Mouse (Mus musculus) liver, adult 2 months (tissue): ENCODE results near the gene Pxk.

Experiments used
- CTCF ChIP-seq: fragments of 200-500 bp; IDR thresholded peaks from 2 replicates; pipeline ENCODE4 v1.5.1; 2011; ENCODE audit warnings: low read depth, low read length, control low read depth
- POLR2A ChIP-seq: fragments of 200-500 bp; IDR thresholded peaks from 2 replicates; pipeline ENCODE4 v1.6.1; 2011; ENCODE audit warnings: low read length, control low read depth; ENCODE audit not compliant: insufficient read depth; ENCODE audit errors: extremely low read depth

DNA sequence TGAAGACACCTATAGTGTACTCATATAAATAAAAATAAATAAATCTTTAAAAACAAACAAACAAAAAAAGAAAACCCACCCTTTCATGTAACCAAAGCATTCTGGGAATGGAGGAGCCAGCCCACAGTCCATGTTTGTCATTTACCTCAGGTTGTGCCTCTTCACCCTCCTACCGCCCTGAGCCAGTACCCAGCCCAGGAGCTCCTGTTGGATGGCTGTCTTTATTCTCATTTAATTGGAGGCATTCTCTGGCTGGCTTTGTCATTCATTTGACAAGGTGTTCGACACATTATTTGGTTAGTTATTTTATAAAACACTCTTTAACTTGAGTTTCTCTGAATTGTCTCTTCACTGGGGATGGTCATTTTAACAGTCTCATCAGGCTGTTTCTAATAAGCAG is 46.1 kb upstream of the Pxk start:
- TF ChIP-seq POLR2A (no peak), CTCF (no peak)
